7 mouse cellular contexts compared by ENCODE assay signal in genomic region chr16:93454080-93454997, GRCm38 (mm10).
A peak's percentile ranks its signal among the peaks of the same experiment; 100 is the strongest.
DNase-seq lines count a peak whose midpoint lies in the region; ATAC-seq lines count a peak whose summit lies in the region.

No protein-coding gene starts in this region.

- H3K9ac ChIP-seq in embryonic facial prominence, embryonic 14.5 days (ENCODE audit: low read depth, low read length), result no peak overlapping the region

- H3K4me2 ChIP-seq in embryonic facial prominence, embryonic 14.5 days (ENCODE audit: low read depth, low read length), result no peak overlapping the region

- DNase-seq in MEL-GATA-1-ER (ENCODE audit: extremely low read depth, low read depth), result peak; percentile 54
- DNase-seq in adrenal gland, postnatal 36 days, result peak; percentile 82 to 86
- peak; percentile 94 for DNase-seq in embryonic facial prominence, embryonic 14.5 days (ENCODE audit: low spot score)
- peak; percentile 83 to 91 for DNase-seq in heart, postnatal 14 days
- DNase-seq in layer of hippocampus, postnatal 25 days (ENCODE audit: extremely low spot score in 1 of 2, low spot score in 1 of 2), result peak; percentile 71 to 94
- peak; percentile 23 to 74 for DNase-seq in spleen, adult 18-20 months

- peaks cover 18% of the 10 kb centered on the region for H3K4me1 ChIP-seq in embryonic facial prominence, embryonic 14.5 days (ENCODE audit: control insufficient read depth, insufficient read depth, low read length)

- H3K27me3 ChIP-seq in embryonic facial prominence, embryonic 14.5 days (replicated peaks; ENCODE audit: control insufficient read depth, insufficient read depth, low read length), result no peaks in the 10 kb centered on the region

- intact Hi-C loops in heart, postnatal 14 days (cut with DNase I), result loop anchor here (1.0 to 10.0 kb wide), 5 partner anchors 162 to 889 kb away; partner anchors contain the start of gene Runx1

- ATAC-seq in embryonic facial prominence, embryonic 14.5 days (ENCODE audit: low read depth), result peak; percentile 45; the same call in 1 of the 2 replicates
- ATAC-seq in megakaryocyte, adult 5-6 weeks (ENCODE audit: poor library complexity, severe bottlenecking), result peak; percentile 82

- no peaks in the 10 kb centered on the region for H3K9me3 ChIP-seq in embryonic facial prominence, embryonic 14.5 days (ENCODE audit: control insufficient read depth, low read length)

- no peaks in the 10 kb centered on the region for H3K36me3 ChIP-seq in embryonic facial prominence, embryonic 14.5 days (ENCODE audit: control insufficient read depth, insufficient read depth, low read length)

- WGBS in embryonic facial prominence, embryonic 14.5 days, result 30% methylated on average over 8 of the region's 8 CpGs

- 0 out of 2 replicates have a peak overlapping the region, but pooled peaks have one; percentile 2 for H3K27ac ChIP-seq in embryonic facial prominence, embryonic 14.5 days (replicated peaks; ENCODE audit: low read depth, low read length)

- H3K4me3 ChIP-seq in embryonic facial prominence, embryonic 14.5 days (ENCODE audit: low read depth, low read length), result no peak overlapping the region
